Mouse (Mus musculus) brain, embryonic 14.5 days (tissue): ENCODE data around the gene Bcl2.
A peak's percentile ranks its signal among the peaks of the same experiment; 100 is the strongest.

Source experiments
- CTCF ChIP-seq: fragments of 200-500 bp; IDR thresholded peaks from 2 replicates; pipeline ENCODE4 v1.5.1; 2012; ENCODE audit warnings: inconsistent platforms, mild to moderate bottlenecking, moderate library complexity, borderline replicate concordance; ENCODE audit not compliant: insufficient read depth, insufficient read length; ENCODE audit errors: extremely low read depth
- POLR2A ChIP-seq: fragments of 200-500 bp; IDR thresholded peaks from 2 replicates; pipeline ENCODE4 v1.6.1; 2012; ENCODE audit warnings: mild to moderate bottlenecking, inconsistent platforms, borderline replicate concordance; ENCODE audit not compliant: poor library complexity, insufficient read depth, insufficient read length, severe bottlenecking; ENCODE audit errors: extremely low read depth

GRCm38 (mm10) chr1:106713621-106714529, at the start of gene Bcl2:
- TF ChIP-seq POLR2A (peak; percentile 59), CTCF (no peak)
